Mouse (Mus musculus): ENCODE measurements around the gene Slc44a4. TPM values are rescaled to one million over a fixed set of nuclear protein-coding genes. Genes with fewer than 3 reads are reported as not detected.
A peak's percentile ranks its signal among the peaks of the same experiment; 100 is the strongest.

Gene Slc44a4
- polyA plus RNA-seq, 2 experiments: 1.0 to 2.7 TPM

DNA sequence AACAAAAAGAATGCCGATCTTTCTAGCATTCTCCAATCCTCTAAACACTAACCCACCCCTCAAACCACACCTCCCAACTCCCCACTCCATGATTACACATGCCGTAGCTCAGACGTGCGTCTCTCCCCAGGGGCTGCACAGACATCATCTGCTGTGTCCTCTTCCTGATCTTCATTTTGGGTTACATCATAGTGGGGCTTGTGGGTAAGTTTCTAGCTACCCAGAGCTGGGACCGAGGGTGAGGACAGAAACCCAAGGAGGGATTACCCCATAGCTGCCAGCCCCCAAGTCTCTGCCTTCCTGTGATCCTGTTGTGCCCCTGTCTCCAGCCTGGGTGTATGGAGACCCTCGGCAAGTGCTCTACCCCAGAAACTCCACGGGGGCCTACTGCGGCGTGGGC is 2.9 kb downstream of the Slc44a4 start:
- H3K9ac ChIP-seq (replicated peaks): no peak overlapping the region
- no peaks in the 10 kb centered on the region for H3K9me3 ChIP-seq (ENCODE audit: control insufficient read depth, low read length)
- no peak overlapping the region for H3K27ac ChIP-seq
- WGBS (ENCODE audit: insufficient replicate concordance): 56% methylated on average over 9 of the region's 9 CpGs
- no peak for DNase-seq (ENCODE audit: low read depth in 3 of 3, low spot score in 3 of 3)
- H3K36me3 ChIP-seq (replicated peaks; ENCODE audit: control insufficient read depth, insufficient read depth, low read depth): peaks cover 5% of the 10 kb centered on the region
- no peak overlapping the region for H3K4me3 ChIP-seq (ENCODE audit: insufficient read depth in 1 of 2, low read depth in 2 of 2, low read length in 2 of 2)
- 0 out of 4 replicates have a peak, but pooled peaks cover 0 to 3% of the 10 kb centered on the region in 2 experiments for H3K4me1 ChIP-seq (replicated peaks; ENCODE audit: control insufficient read depth in 2 of 2, insufficient read depth in 2 of 2, low read length in 1 of 2)
- TF ChIP-seq EP300 (IDR thresholded peaks at IDR 0.05; ENCODE audit: low read depth) (no peak), CTCF (IDR thresholded peaks at IDR 0.05; ENCODE audit: low read depth) (no peak)
- H3K27me3 ChIP-seq (ENCODE audit: control insufficient read depth, insufficient read depth, low read length): no peaks in the 10 kb centered on the region
- ATAC-seq (ENCODE audit: insufficient read depth): no peak
- H3K4me2 ChIP-seq (ENCODE audit: low read depth): no peak overlapping the region

- Histone ChIP-seq H3K27ac (no peak overlapping the region), H3K27me3 (ENCODE audit: control insufficient read depth, insufficient read depth, low read length) (no peaks in the 10 kb centered on the region), H3K36me3 (replicated peaks; ENCODE audit: control insufficient read depth, insufficient read depth, low read depth) (no peaks in the 10 kb centered on the region), H3K4me1 (replicated peaks; ENCODE audit: control insufficient read depth in 2 of 2, insufficient read depth in 2 of 2, low read length in 1 of 2) (0 out of 4 replicates have a peak, but pooled peaks cover 0 to 2% of the 10 kb centered on the region in 2 experiments), H3K4me2 (ENCODE audit: low read depth) (no peak overlapping the region), H3K9me3 (ENCODE audit: control insufficient read depth, low read length) (no peaks in the 10 kb centered on the region), H3K4me3 (ENCODE audit: insufficient read depth in 1 of 2, low read depth in 2 of 2, low read length in 2 of 2) (no peak overlapping the region), H3K9ac (replicated peaks) (no peak overlapping the region)
- TF ChIP-seq CTCF (IDR thresholded peaks at IDR 0.05; ENCODE audit: low read depth) (peak; percentile 53), EP300 (IDR thresholded peaks at IDR 0.05; ENCODE audit: low read depth) (no peak)
- DNase-seq (ENCODE audit: low read depth in 3 of 3, low spot score in 3 of 3): no peak
- 44% methylated on average over 6 of the region's 6 CpGs for WGBS (ENCODE audit: insufficient replicate concordance)
- no peak for ATAC-seq (ENCODE audit: insufficient read depth)
Measured at GRCm38 (mm10) chr17:34922939-34923338, 8.7 kb downstream of the Slc44a4 start.

DNA sequence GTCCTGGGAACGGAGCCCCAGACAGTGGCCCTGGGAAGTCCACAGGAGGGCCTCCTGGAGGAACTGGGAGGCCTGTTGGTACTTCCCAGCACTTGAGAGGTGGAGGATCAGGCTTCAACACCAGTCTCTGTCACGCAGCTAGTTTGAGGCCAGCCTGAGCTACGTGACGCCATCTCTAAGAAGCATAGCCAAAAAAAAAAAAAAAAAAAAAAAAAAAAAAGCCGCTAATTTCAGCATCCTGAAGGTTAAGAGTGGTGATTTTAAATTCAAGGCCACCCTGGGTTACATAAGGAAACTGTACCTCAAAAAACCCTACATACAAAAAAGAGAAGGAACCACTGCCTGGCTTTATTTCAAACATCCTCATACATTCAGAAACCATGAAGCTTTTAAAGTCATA is 10.0 kb downstream of the Slc44a4 start:
- H3K9me3 ChIP-seq (ENCODE audit: control insufficient read depth, low read length): no peaks in the 10 kb centered on the region
- H3K27me3 ChIP-seq (ENCODE audit: control insufficient read depth, insufficient read depth, low read length): no peaks in the 10 kb centered on the region
- no peak for DNase-seq (ENCODE audit: low read depth in 3 of 3, low spot score in 3 of 3)
- no peak overlapping the region for H3K27ac ChIP-seq
- H3K4me3 ChIP-seq (ENCODE audit: insufficient read depth in 1 of 2, low read depth in 2 of 2, low read length in 2 of 2): no peak overlapping the region
- H3K36me3 ChIP-seq (replicated peaks; ENCODE audit: control insufficient read depth, insufficient read depth, low read depth): no peaks in the 10 kb centered on the region
- no peak for ATAC-seq (ENCODE audit: insufficient read depth)
- no peak overlapping the region for H3K9ac ChIP-seq (replicated peaks)
- H3K4me2 ChIP-seq (ENCODE audit: low read depth): no peak overlapping the region
- no peak for TF ChIP-seq EP300 (IDR thresholded peaks at IDR 0.05; ENCODE audit: low read depth)
- WGBS (ENCODE audit: insufficient replicate concordance): 74% methylated on average over 5 of the region's 5 CpGs
- H3K4me1 ChIP-seq (replicated peaks; ENCODE audit: control insufficient read depth in 2 of 2, insufficient read depth in 2 of 2, low read length in 1 of 2): 0 out of 4 replicates have a peak, but pooled peaks cover 0 to 2% of the 10 kb centered on the region in 2 experiments

DNA sequence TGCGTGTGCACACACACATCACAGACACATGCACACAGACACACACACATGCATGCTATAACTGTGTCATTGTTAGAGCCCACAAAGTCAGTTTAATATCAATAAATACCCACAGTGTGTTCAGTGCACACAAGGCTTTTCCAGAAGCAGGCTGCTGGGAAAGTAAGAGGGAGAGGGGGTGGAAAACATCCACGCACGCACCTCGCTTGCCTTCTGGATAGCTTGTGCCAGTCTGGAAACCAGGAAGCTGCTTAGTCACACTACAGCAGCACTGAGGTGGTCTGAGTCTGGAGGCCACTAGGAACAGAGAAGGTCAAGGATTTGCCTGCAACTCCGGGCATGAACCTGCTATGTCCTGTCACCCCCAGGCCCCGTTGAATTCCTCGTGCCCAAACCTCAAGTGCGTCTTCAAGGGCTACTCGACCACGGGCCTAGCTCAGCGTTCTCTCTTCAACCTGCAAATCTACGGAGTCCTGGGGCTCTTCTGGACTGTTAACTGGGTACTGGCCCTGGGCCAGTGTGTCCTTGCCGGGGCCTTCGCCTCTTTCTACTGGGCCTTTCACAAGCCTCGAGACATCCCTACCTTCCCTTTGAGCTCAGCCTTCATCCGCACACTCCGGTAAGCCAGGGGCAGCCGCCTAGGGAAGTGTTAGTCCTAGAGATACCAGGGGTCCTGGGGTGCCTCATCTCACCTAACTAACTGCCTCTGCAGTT is 13.2 kb downstream of the Slc44a4 start:
- H3K27ac ChIP-seq: no peak overlapping the region
- no peaks in the 10 kb centered on the region for H3K9me3 ChIP-seq (ENCODE audit: control insufficient read depth, low read length)
- H3K4me3 ChIP-seq (ENCODE audit: insufficient read depth in 1 of 2, low read depth in 2 of 2, low read length in 2 of 2): no peak overlapping the region
- H3K4me1 ChIP-seq (replicated peaks; ENCODE audit: control insufficient read depth in 2 of 2, insufficient read depth in 2 of 2, low read length in 1 of 2): peaks cover under 1 to 7% of the 10 kb centered on the region in 2 experiments; a peak in 3 of 4 replicates
- WGBS (ENCODE audit: insufficient replicate concordance): 75% methylated on average over 18 of the region's 18 CpGs
- H3K36me3 ChIP-seq (replicated peaks; ENCODE audit: control insufficient read depth, insufficient read depth, low read depth): no peaks in the 10 kb centered on the region
- no peak overlapping the region for H3K9ac ChIP-seq (replicated peaks)
- ATAC-seq (ENCODE audit: insufficient read depth) (no peak), DNase-seq (ENCODE audit: low read depth in 3 of 3, low spot score in 3 of 3) (no peak)
- no peaks in the 10 kb centered on the region for H3K27me3 ChIP-seq (ENCODE audit: control insufficient read depth, insufficient read depth, low read length)
- H3K4me2 ChIP-seq (ENCODE audit: low read depth): no peak overlapping the region
- TF ChIP-seq EP300 (IDR thresholded peaks at IDR 0.05; ENCODE audit: low read depth) (no peak), CTCF (IDR thresholded peaks at IDR 0.05; ENCODE audit: low read depth) (no peak)

- 58% methylated on average over 4 of the region's 4 CpGs for WGBS (ENCODE audit: insufficient replicate concordance)
- no peak overlapping the region for H3K4me3 ChIP-seq (ENCODE audit: insufficient read depth in 1 of 2, low read depth in 2 of 2, low read length in 2 of 2)
Measured at GRCm38 (mm10) chr17:34928841-34929240, 14.6 kb downstream of the Slc44a4 start.

More at GRCm38 (mm10) chr17:34928841-34929240, 14.6 kb downstream of the Slc44a4 start:
- Histone ChIP-seq H3K9ac (replicated peaks) (no peak overlapping the region), H3K4me2 (ENCODE audit: low read depth) (no peak overlapping the region), H3K27ac (no peak overlapping the region), H3K9me3 (ENCODE audit: control insufficient read depth, low read length) (no peaks in the 10 kb centered on the region), H3K27me3 (ENCODE audit: control insufficient read depth, insufficient read depth, low read length) (no peaks in the 10 kb centered on the region), H3K4me1 (replicated peaks; ENCODE audit: control insufficient read depth in 2 of 2, insufficient read depth in 2 of 2, low read length in 1 of 2) (peaks cover 2 to 5% of the 10 kb centered on the region in 2 experiments; a peak in 3 of 4 replicates), H3K36me3 (replicated peaks; ENCODE audit: control insufficient read depth, insufficient read depth, low read depth) (no peaks in the 10 kb centered on the region)
- TF ChIP-seq CTCF (IDR thresholded peaks at IDR 0.05; ENCODE audit: low read depth): no peak
- no peak for TF ChIP-seq EP300 (IDR thresholded peaks at IDR 0.05; ENCODE audit: low read depth)
- DNase-seq (ENCODE audit: low read depth in 3 of 3, low spot score in 3 of 3): no peak
- no peak for ATAC-seq (ENCODE audit: insufficient read depth)
